Mouse (Mus musculus): Measurements from ENCODE around the gene Chd2. TPM values are rescaled to one million over a fixed set of nuclear protein-coding genes. Genes with fewer than 3 reads are reported as not detected.

Chd2 gene
- polyA plus RNA-seq, 1 experiment from 2014 or later: 41.6 TPM

DNA sequence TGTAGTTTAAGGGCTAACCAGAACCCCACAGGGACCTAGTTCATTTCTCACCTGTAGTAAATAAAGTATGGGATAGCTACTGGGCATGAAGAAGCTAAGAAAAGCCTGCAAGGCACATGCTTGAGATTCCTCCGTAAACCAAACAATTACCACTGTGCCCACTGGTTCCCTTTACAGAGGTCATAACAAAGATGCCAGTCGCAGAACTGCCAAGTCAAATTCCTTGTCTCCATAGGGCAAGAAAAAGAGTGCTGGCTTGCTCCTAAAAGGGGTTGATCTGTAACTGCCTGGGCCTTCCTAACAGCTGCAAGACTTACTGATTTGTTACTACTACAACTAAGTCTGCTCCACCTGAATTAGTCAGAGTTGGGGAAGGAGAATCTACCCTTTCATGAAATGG, 32.9 kb downstream of the Chd2 start:
- no peak for TF ChIP-seq CTCF (IDR thresholded peaks at IDR 0.05; ENCODE audit: low read depth)
- Histone ChIP-seq H3K9me3 (replicated peaks; ENCODE audit: low read length) (no peaks in the 10 kb centered on the region), H3K36me3 (ENCODE audit: insufficient read depth, low read length) (peaks cover 62% of the 10 kb centered on the region), H3K4me1 (replicated peaks; ENCODE audit: insufficient read depth, low read length) (no peaks in the 10 kb centered on the region), H3K4me3 (replicated peaks; ENCODE audit: low read depth, low read length) (no peak overlapping the region), H3K9ac (ENCODE audit: low read depth, low read length) (no peak overlapping the region), H3K27ac (no peak overlapping the region), H3K27me3 (ENCODE audit: insufficient read depth, low read length) (no peaks in the 10 kb centered on the region), H3K4me2 (ENCODE audit: low read length) (no peak overlapping the region)
- no peak for DNase-seq (ENCODE audit: low spot score)
- WGBS: 86% methylated on average over 2 of the region's 2 CpGs
- no peak for ATAC-seq (replicated peaks; ENCODE audit: low FRiP score, low read depth)

DNA sequence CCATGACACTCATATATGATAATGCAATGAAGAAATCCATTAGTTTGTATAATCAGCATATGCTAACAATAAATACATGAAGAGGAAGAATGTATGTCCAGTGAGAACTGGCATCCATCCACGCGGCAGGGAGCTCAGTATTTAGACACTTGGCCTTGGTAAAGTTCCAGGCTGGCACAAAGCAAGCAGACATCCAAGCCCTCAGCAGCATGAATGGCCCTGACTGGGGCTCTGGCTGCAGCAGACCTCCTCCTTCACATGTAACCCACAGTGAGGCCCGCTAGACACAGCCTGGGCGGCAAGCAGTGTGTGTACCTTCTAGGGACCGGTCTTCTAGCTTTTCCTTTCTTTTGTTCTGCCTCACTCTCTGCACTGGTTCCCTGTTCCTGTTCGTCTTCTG, 34.1 kb downstream of the Chd2 start:
- Histone ChIP-seq H3K27ac (no peak overlapping the region), H3K4me3 (replicated peaks; ENCODE audit: low read depth, low read length) (no peak overlapping the region), H3K27me3 (ENCODE audit: insufficient read depth, low read length) (no peaks in the 10 kb centered on the region), H3K9me3 (replicated peaks; ENCODE audit: low read length) (no peaks in the 10 kb centered on the region), H3K4me1 (replicated peaks; ENCODE audit: insufficient read depth, low read length) (no peaks in the 10 kb centered on the region), H3K4me2 (ENCODE audit: low read length) (no peak overlapping the region), H3K36me3 (ENCODE audit: insufficient read depth, low read length) (peaks cover 61% of the 10 kb centered on the region), H3K9ac (ENCODE audit: low read depth, low read length) (no peak overlapping the region)
- ATAC-seq (replicated peaks; ENCODE audit: low FRiP score, low read depth): no peak
- TF ChIP-seq CTCF (IDR thresholded peaks at IDR 0.05; ENCODE audit: low read depth): no peak
- 96% methylated on average over 6 of the region's 6 CpGs for WGBS
- no peak for DNase-seq (ENCODE audit: low spot score)

DNA sequence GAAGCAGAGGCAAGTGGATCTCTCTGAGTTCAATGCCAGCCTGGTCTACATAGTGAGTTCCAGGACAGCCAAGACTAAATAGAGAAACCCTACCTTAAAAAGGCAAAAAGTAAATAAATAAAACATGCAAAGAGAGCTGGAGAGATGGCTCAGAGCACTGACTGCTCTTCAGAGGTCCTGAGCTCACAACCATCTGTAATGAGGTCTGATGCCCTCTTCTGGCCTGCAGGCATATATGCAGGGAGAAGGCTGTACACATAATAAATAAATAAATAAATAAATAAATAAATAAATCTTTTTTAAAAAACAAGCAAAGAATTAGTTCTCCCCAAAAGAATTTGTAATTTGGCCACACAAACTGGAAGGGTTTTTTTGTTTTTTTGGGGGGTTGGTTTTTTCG, 34.8 kb downstream of the Chd2 start:
- no peak overlapping the region for H3K27ac ChIP-seq
- H3K36me3 ChIP-seq (ENCODE audit: insufficient read depth, low read length): peaks cover 62% of the 10 kb centered on the region

GRCm38 (mm10) chr7:73505266-73505665, 36.4 kb downstream of the Chd2 start:
- H3K9ac ChIP-seq (ENCODE audit: low read depth, low read length): no peak overlapping the region
- ATAC-seq (replicated peaks; ENCODE audit: low FRiP score, low read depth): no peak
- H3K36me3 ChIP-seq (ENCODE audit: insufficient read depth, low read length): peaks cover 57% of the 10 kb centered on the region
- 87% methylated on average over 6 of the region's 6 CpGs for WGBS
- no peaks in the 10 kb centered on the region for H3K27me3 ChIP-seq (ENCODE audit: insufficient read depth, low read length)
- no peaks in the 10 kb centered on the region for H3K4me1 ChIP-seq (replicated peaks; ENCODE audit: insufficient read depth, low read length)
- no peak for DNase-seq (ENCODE audit: low spot score)
- H3K9me3 ChIP-seq (replicated peaks; ENCODE audit: low read length): no peaks in the 10 kb centered on the region
- H3K4me3 ChIP-seq (replicated peaks; ENCODE audit: low read depth, low read length): no peak overlapping the region
- H3K4me2 ChIP-seq (ENCODE audit: low read length): no peak overlapping the region
- H3K27ac ChIP-seq: no peak overlapping the region
- no peak for TF ChIP-seq CTCF (IDR thresholded peaks at IDR 0.05; ENCODE audit: low read depth)

More for the DNA sequence above, 34.8 kb downstream of the Chd2 start:
- Histone ChIP-seq H3K27me3 (ENCODE audit: insufficient read depth, low read length) (no peaks in the 10 kb centered on the region), H3K4me1 (replicated peaks; ENCODE audit: insufficient read depth, low read length) (no peaks in the 10 kb centered on the region), H3K4me3 (replicated peaks; ENCODE audit: low read depth, low read length) (no peak overlapping the region), H3K9me3 (replicated peaks; ENCODE audit: low read length) (no peaks in the 10 kb centered on the region), H3K9ac (ENCODE audit: low read depth, low read length) (no peak overlapping the region), H3K4me2 (ENCODE audit: low read length) (no peak overlapping the region)
- DNase-seq (ENCODE audit: low spot score): no peak
- 100% methylated on average over 1 of the region's 1 CpGs for WGBS
- ATAC-seq (replicated peaks; ENCODE audit: low FRiP score, low read depth): no peak
- peak; percentile 45 for TF ChIP-seq CTCF (IDR thresholded peaks at IDR 0.05; ENCODE audit: low read depth)

DNA sequence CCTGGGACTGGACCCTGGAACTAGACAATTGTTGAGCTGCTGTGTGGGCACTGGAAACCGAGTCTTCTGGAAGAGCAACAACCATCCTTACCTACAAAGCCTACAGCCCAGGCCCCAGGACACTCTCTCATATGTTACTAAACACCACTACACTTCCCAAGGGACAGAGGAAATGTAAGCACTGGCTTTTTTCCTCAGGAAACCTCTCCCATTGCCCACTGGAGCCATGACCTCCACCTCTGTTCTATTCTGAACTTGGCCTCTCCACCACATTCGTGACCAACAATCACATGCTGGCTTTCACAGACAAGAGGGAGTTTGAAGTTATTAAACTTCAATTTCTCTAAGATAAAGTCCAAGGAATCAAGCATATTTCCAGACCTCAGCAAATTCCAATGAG, 43.4 kb downstream of the Chd2 start:
- H3K4me3 ChIP-seq (replicated peaks; ENCODE audit: low read depth, low read length): no peak overlapping the region
- no peaks in the 10 kb centered on the region for H3K4me1 ChIP-seq (replicated peaks; ENCODE audit: insufficient read depth, low read length)
- WGBS: 76% methylated on average over 2 of the region's 2 CpGs
- no peak overlapping the region for H3K27ac ChIP-seq
- ATAC-seq (replicated peaks; ENCODE audit: low FRiP score, low read depth) (no peak), DNase-seq (ENCODE audit: low spot score) (no peak)
- no peak overlapping the region for H3K9ac ChIP-seq (ENCODE audit: low read depth, low read length)
- no peak overlapping the region for H3K4me2 ChIP-seq (ENCODE audit: low read length)
- no peaks in the 10 kb centered on the region for H3K27me3 ChIP-seq (ENCODE audit: insufficient read depth, low read length)
- H3K9me3 ChIP-seq (replicated peaks; ENCODE audit: low read length): no peaks in the 10 kb centered on the region
- H3K36me3 ChIP-seq (ENCODE audit: insufficient read depth, low read length): peaks cover 68% of the 10 kb centered on the region
- no peak for TF ChIP-seq CTCF (IDR thresholded peaks at IDR 0.05; ENCODE audit: low read depth)

- Histone ChIP-seq H3K4me3 (replicated peaks; ENCODE audit: low read depth, low read length) (no peak overlapping the region), H3K9me3 (replicated peaks; ENCODE audit: low read length) (no peaks in the 10 kb centered on the region), H3K4me2 (ENCODE audit: low read length) (no peak overlapping the region), H3K27ac (no peak overlapping the region), H3K36me3 (ENCODE audit: insufficient read depth, low read length) (peaks cover 67% of the 10 kb centered on the region), H3K27me3 (ENCODE audit: insufficient read depth, low read length) (no peaks in the 10 kb centered on the region), H3K9ac (ENCODE audit: low read depth, low read length) (no peak overlapping the region), H3K4me1 (replicated peaks; ENCODE audit: insufficient read depth, low read length) (no peaks in the 10 kb centered on the region)
- TF ChIP-seq CTCF (IDR thresholded peaks at IDR 0.05; ENCODE audit: low read depth): no peak
- DNase-seq (ENCODE audit: low spot score) (peak; percentile 32), ATAC-seq (replicated peaks; ENCODE audit: low FRiP score, low read depth) (no peak)
- 69% methylated on average over 5 of the region's 5 CpGs for WGBS
Measured at GRCm38 (mm10) chr7:73489261-73489660, 52.4 kb downstream of the Chd2 start.

- H3K9me3 ChIP-seq (replicated peaks; ENCODE audit: low read length): no peaks in the 10 kb centered on the region
- no peaks in the 10 kb centered on the region for H3K4me1 ChIP-seq (replicated peaks; ENCODE audit: insufficient read depth, low read length)
- H3K27ac ChIP-seq: no peak overlapping the region
- TF ChIP-seq CTCF (IDR thresholded peaks at IDR 0.05; ENCODE audit: low read depth): no peak
- WGBS: 48% methylated on average over 6 of the region's 6 CpGs
- H3K36me3 ChIP-seq (ENCODE audit: insufficient read depth, low read length): peaks cover 70% of the 10 kb centered on the region
- no peak for DNase-seq (ENCODE audit: low spot score)
- no peak for ATAC-seq (replicated peaks; ENCODE audit: low FRiP score, low read depth)
- no peaks in the 10 kb centered on the region for H3K27me3 ChIP-seq (ENCODE audit: insufficient read depth, low read length)
- no peak overlapping the region for H3K4me2 ChIP-seq (ENCODE audit: low read length)
- H3K4me3 ChIP-seq (replicated peaks; ENCODE audit: low read depth, low read length): no peak overlapping the region
- H3K9ac ChIP-seq (ENCODE audit: low read depth, low read length): no peak overlapping the region
Measured at GRCm38 (mm10) chr7:73481094-73481493, 60.5 kb downstream of the Chd2 start.

Data from kidney, postnatal 0 days (tissue).